In the genomic region with DNA sequence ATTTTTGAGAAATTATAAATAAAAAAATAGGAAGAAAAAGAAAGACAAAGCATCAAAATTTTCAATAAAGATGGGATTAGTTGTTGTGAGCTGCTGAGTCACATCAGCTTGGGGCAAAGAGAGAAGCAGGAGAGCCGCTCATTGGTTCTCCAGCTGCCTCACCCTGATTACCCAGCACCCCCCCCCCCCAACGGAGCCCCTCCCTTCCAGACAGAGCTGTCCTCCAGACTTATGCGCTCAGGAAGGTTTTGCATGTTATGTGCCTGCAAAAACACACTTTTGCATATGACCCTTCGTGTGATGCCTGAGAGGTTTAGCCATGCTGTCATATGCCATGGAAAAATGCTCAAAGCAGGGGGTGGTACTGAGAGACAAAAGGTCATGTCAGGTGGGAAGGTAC, we compare ENCODE assay signal across 10 mouse cellular contexts. TPM values are rescaled to one million over a fixed set of nuclear protein-coding genes. Genes with fewer than 3 reads are reported as not detected.
A peak's percentile ranks its signal among the peaks of the same experiment; 100 is the strongest.
DNase-seq lines count a peak whose midpoint lies in the region; ATAC-seq and TF ChIP-seq lines count a peak whose summit lies in the region.
"Had no signal": no experiment of that assay in that cellular context is flagged by ENCODE, and none has a peak within 500 bp of the region (broad histone marks: within the 10 kb centered on the region; RNA-seq: fewer than 3 reads in every experiment).

No protein-coding gene starts in this region.

- peaks cover 0 to 15% of the 10 kb centered on the region in 2 experiments; a peak in 2 of 4 replicates for H3K36me3 ChIP-seq in MEL (ENCODE audit: control insufficient read depth in 1 of 2, insufficient read depth in 2 of 2, low read length in 2 of 2)
- H3K36me3 ChIP-seq in intestine, embryonic 14.5 days (ENCODE audit: control insufficient read depth, insufficient read depth, low read length): no peaks in the 10 kb centered on the region
- H3K36me3 ChIP-seq in myocyte (ENCODE audit: control insufficient read depth, insufficient read depth): no peaks in the 10 kb centered on the region
- H3K36me3 ChIP-seq in thymus, adult 2 months (ENCODE audit: control insufficient read depth, insufficient read depth, low read length): no peaks in the 10 kb centered on the region

- no peak overlapping the region for H3ac ChIP-seq in myocyte (ENCODE audit: control insufficient read depth, insufficient read length)

- H3K27me3 ChIP-seq in MEL (ENCODE audit: control insufficient read depth in 1 of 2, insufficient read depth in 2 of 2, low read length in 2 of 2): no peaks in the 10 kb centered on the region
- no peaks in the 10 kb centered on the region for H3K27me3 ChIP-seq in intestine, embryonic 14.5 days (replicated peaks; ENCODE audit: control insufficient read depth, insufficient read depth, low read length)
- no peaks in the 10 kb centered on the region for H3K27me3 ChIP-seq in myocyte (ENCODE audit: control insufficient read depth, insufficient read depth, insufficient read length)
- no peaks in the 10 kb centered on the region for H3K27me3 ChIP-seq in thymus, adult 2 months (ENCODE audit: control insufficient read depth, insufficient read depth, low read length)

- peaks cover 8 to 19% of the 10 kb centered on the region in 2 experiments for H3K4me1 ChIP-seq in MEL (ENCODE audit: control insufficient read depth in 1 of 2, insufficient read depth in 2 of 2, low read length in 2 of 2)
- peaks cover 22% of the 10 kb centered on the region for H3K4me1 ChIP-seq in intestine, embryonic 14.5 days (replicated peaks; ENCODE audit: control insufficient read depth, insufficient read depth, low read length)
- H3K4me1 ChIP-seq in thymus, adult 2 months (replicated peaks; ENCODE audit: control insufficient read depth, insufficient read depth, low read length): peaks cover 19% of the 10 kb centered on the region

- H3K4me2 ChIP-seq in intestine, embryonic 14.5 days (ENCODE audit: low read length): no peak overlapping the region
- peak overlapping the region; percentile 95 for H3K4me2 ChIP-seq in myocyte (ENCODE audit: low read depth)

- TF ChIP-seq EP300 in MEL (IDR thresholded peaks at IDR 0.05; ENCODE audit: low read depth in 1 of 2, low read length in 2 of 2): no peak

- peak overlapping the region; percentile 73; the same call in 1 of the 2 replicates for H3K27ac ChIP-seq in layer of hippocampus, adult 2 months
- H3K27ac ChIP-seq in MEL (ENCODE audit: control insufficient read depth, low read depth, low read length): no peak overlapping the region; the same call in 1 of the 2 replicates
- H3K27ac ChIP-seq in intestine, embryonic 14.5 days (ENCODE audit: low read depth): 0 out of 2 replicates have a peak overlapping the region, but pooled peaks have one; percentile 71
- H3K27ac ChIP-seq in thymus, adult 2 months (ENCODE audit: control insufficient read depth, insufficient read depth, low read length): no peak overlapping the region

- H3K4me3 ChIP-seq in layer of hippocampus, adult 2 months: no peak overlapping the region
- H3K4me3 ChIP-seq in MEL (ENCODE audit: control insufficient read depth in 1 of 2, insufficient read depth in 1 of 2, low read depth in 2 of 2, low read length in 2 of 2) (peak overlapping the region; percentile 45), myocyte (peak overlapping the region; percentile 23)
- no peak overlapping the region for H3K4me3 ChIP-seq in intestine, embryonic 14.5 days (ENCODE audit: low read depth, low read length)
- no peak overlapping the region for H3K4me3 ChIP-seq in thymus, adult 2 months (ENCODE audit: control insufficient read depth, insufficient read depth, low read length)

- TF ChIP-seq POLR2A in MEL (IDR thresholded peaks at IDR 0.05; ENCODE audit: control insufficient read depth in 1 of 2, insufficient read depth in 1 of 2, low read depth in 1 of 2, low read length in 2 of 2, poor library complexity in 1 of 2) (no peak), myocyte (IDR thresholded peaks at IDR 0.05; ENCODE audit: insufficient read length, low read depth) (no peak)
- TF ChIP-seq POLR2A in thymus, adult 2 months (IDR thresholded peaks at IDR 0.05; ENCODE audit: control insufficient read depth, extremely low read depth, insufficient read depth, low read length, poor library complexity): no peak

- peak overlapping the region; percentile 44 for H3K9ac ChIP-seq in MEL (ENCODE audit: control insufficient read depth, low read depth, low read length, poor library complexity, severe bottlenecking)
- H3K9ac ChIP-seq in intestine, embryonic 14.5 days (ENCODE audit: low read length): no peak overlapping the region

- no peak for ATAC-seq in intestine, embryonic 14.5 days (replicated peaks; ENCODE audit: low FRiP score, low TSS enrichment, low read depth)

- H3K9me3 ChIP-seq in MEL (replicated peaks; ENCODE audit: insufficient read depth, low read length): no peaks in the 10 kb centered on the region
- no peaks in the 10 kb centered on the region for H3K9me3 ChIP-seq in intestine, embryonic 14.5 days (ENCODE audit: control insufficient read depth, low read length)

- H3K79me2 ChIP-seq in MEL (ENCODE audit: control insufficient read depth, insufficient read depth, low read length, poor library complexity): peaks cover 7% of the 10 kb centered on the region
- peaks cover 8% of the 10 kb centered on the region for H3K79me2 ChIP-seq in myocyte (ENCODE audit: control insufficient read depth, insufficient read depth)

- WGBS in intestine, embryonic 14.5 days: 49% methylated on average over 4 of the region's 4 CpGs
- WGBS in thymus, adult 2 months: 69% methylated on average over 4 of the region's 4 CpGs

- TF ChIP-seq CTCF in layer of hippocampus, adult 2 months (conservative IDR thresholded peaks at IDR 0.05): no peak
- no peak for TF ChIP-seq CTCF in MEL (IDR thresholded peaks at IDR 0.05 in 2 of 3, conservative IDR thresholded peaks at IDR 0.05 in 1 of 3; ENCODE audit: control insufficient read depth in 1 of 3, insufficient read depth in 1 of 3, low read depth in 2 of 3, low read length in 3 of 3, poor library complexity in 1 of 3, severe bottlenecking in 1 of 3)
- no peak for TF ChIP-seq CTCF in thymus, adult 2 months (IDR thresholded peaks at IDR 0.05; ENCODE audit: borderline replicate concordance, control insufficient read depth, extremely low read depth, insufficient read depth, low read length, poor library complexity)

- no peak for TF ChIP-seq RAD21 in MEL (IDR thresholded peaks at IDR 0.05; ENCODE audit: low read depth, low read length)

- no peak for DNase-seq in layer of hippocampus, adult 2 months (ENCODE audit: low spot score in 2 of 2)
- DNase-seq in layer of hippocampus, adult 8-10 months (ENCODE audit: low spot score in 2 of 2): no peak
- DNase-seq in MEL (ENCODE audit: low read depth, low spot score): peak; percentile 87
- no peak for DNase-seq in intestine, embryonic 14.5 days (ENCODE audit: low spot score)
- DNase-seq in left cerebral cortex, adult 18-20 months (ENCODE audit: low spot score in 2 of 2): no peak
- no peak for DNase-seq in thymus, adult 2 months
- DNase-seq: gastrocnemius, postnatal 10 days; lung, postnatal 4 days; thymus, adult 18-20 months had no signal

TF ChIP-seq in MEL, 35 proteins besides CTCF, POLR2A, EP300 and RAD21:
- TF ChIP-seq GATA1 (IDR thresholded peaks at IDR 0.05; ENCODE audit: low read depth, low read length): 0 out of 2 replicates have a peak, but pooled peaks have one; percentile 15
- TF ChIP-seq USF1 (IDR thresholded peaks at IDR 0.05; ENCODE audit: low read depth, low read length): no peak
- TF ChIP-seq MAZ (IDR thresholded peaks at IDR 0.05; ENCODE audit: low read depth, low read length): peak; percentile 89
- TF ChIP-seq SIN3A (IDR thresholded peaks at IDR 0.05; ENCODE audit: low read length): 0 out of 2 replicates have a peak, but pooled peaks have one; percentile 46
- 0 out of 2 replicates have a peak, but pooled peaks have one; percentile 42 for TF ChIP-seq HCFC1 (IDR thresholded peaks at IDR 0.05; ENCODE audit: low read depth, low read length)

TF ChIP-seq in myocyte, 11 proteins besides CTCF, POLR2A, EP300 and RAD21:
- TF ChIP-seq SRF (IDR thresholded peaks at IDR 0.05; ENCODE audit: control insufficient read depth, insufficient read length, low read depth) (no peak), MAX (IDR thresholded peaks at IDR 0.05; ENCODE audit: low read depth) (no peak), TCF12 (IDR thresholded peaks at IDR 0.05; ENCODE audit: insufficient read depth, poor library complexity, severe bottlenecking) (no peak), E2F4 (IDR thresholded peaks at IDR 0.05; ENCODE audit: insufficient read depth) (no peak), REST (IDR thresholded peaks at IDR 0.05; ENCODE audit: insufficient read depth, insufficient read length) (no peak), MYOG (IDR thresholded peaks at IDR 0.05; ENCODE audit: control insufficient read depth in 1 of 3, insufficient read depth in 1 of 3, insufficient read length in 2 of 3, low read depth in 2 of 3) (no peak), CEBPB (IDR thresholded peaks at IDR 0.05; ENCODE audit: insufficient read depth, poor library complexity, severe bottlenecking) (no peak), USF1 (IDR thresholded peaks at IDR 0.05; ENCODE audit: low read depth) (no peak), MYOD1 (IDR thresholded peaks at IDR 0.05; ENCODE audit: control insufficient read depth in 1 of 3, insufficient read length in 2 of 3, low read depth in 2 of 3) (no peak)
TF ChIP-seq in myocyte: peak in this region for 0.

RNA-seq across cellular contexts. Expression of a gene that starts 3.7 kb away (rescaled TPM):
- 10 to 100 TPM; 94.5 to 96.4 TPM for total RNA-seq in layer of hippocampus, adult 2 months (2021)
- 10 to 100 TPM; 86.4 to 96.6 (median 91.0) TPM for total RNA-seq in layer of hippocampus, adult 8-10 months (2022)
- total RNA-seq in MEL (2012; rRNA removed): 15.9 and 47.3 TPM in 2 replicates
- polyA plus RNA-seq in MEL (2012; ENCODE audit: insufficient read depth in 1 of 2, insufficient read length in 2 of 2, low read depth in 1 of 2, low replicate concordance in 2 of 2, missing spikeins in 1 of 2): 10 to 100 TPM in 1 of 2 experiments, not detected in 1; 99.5 TPM
- polyA plus RNA-seq in intestine, embryonic 14.5 days (2014; fragmentation: Nextera tagmentation; extraction: Ambion mirVana): 131 and 132 TPM in 2 replicates
- polyA plus RNA-seq in myocyte (2012; fragmentation: generic; extraction: Trizol): 55.8 TPM
- total RNA-seq in left cerebral cortex, adult 18-20 months (2021): 10 to 100 TPM; 75.2 to 91.1 TPM
- 42.2 and 42.5 TPM in 2 replicates for polyA plus RNA-seq in thymus, adult 2 months (2012; rRNA removed)

Comparison
In these comparisons a context has a peak if more than half of its experiments do, and no peak if none do; other contexts are left out.
1. H3K27ac ChIP-seq: peak in layer of hippocampus, adult 2 months (single experiment) and intestine, embryonic 14.5 days (single experiment); none in MEL (single experiment) and thymus, adult 2 months (single experiment).
2. H3K4me3 ChIP-seq: peak in MEL (2 of 2) and myocyte (single experiment); none in layer of hippocampus, adult 2 months (single experiment), intestine, embryonic 14.5 days (single experiment) and thymus, adult 2 months (single experiment).